Mouse (Mus musculus): ENCODE measurements at regions not wholly inside any gene's neighbourhood (a gene's known extent, or its start where the extent isn't known, plus 50 kb on each side); places are given as distances from the start of the nearest gene placed in this dataset.

GRCm38 (mm10) chr4:89510593-89510992 lies 168.6 kb upstream of the Dmrta1 start:
- 85% methylated on average over 5 of the region's 5 CpGs for whole genome bisulfite sequencing

GRCm38 (mm10) chr4:89509655-89510391 lies 169.4 kb upstream of the Dmrta1 start:
- DNase-seq (ENCODE audit: low spot score) (no peak), ATAC-seq (replicated peaks; ENCODE audit: low FRiP score, low TSS enrichment, low read depth) (no peak)
- no peaks in the 10 kb centered on the region for H3K4me1 ChIP-seq (replicated peaks; ENCODE audit: control insufficient read depth, insufficient read depth, low read length)
- H3K4me2 ChIP-seq (ENCODE audit: low read length): no peak overlapping the region
- H3K9me3 ChIP-seq (ENCODE audit: control insufficient read depth, low read length): no peaks in the 10 kb centered on the region
- WGBS: 82% methylated on average over 13 of the region's 13 CpGs
- H3K4me3 ChIP-seq (ENCODE audit: low read depth, low read length): no peak overlapping the region
- H3K27ac ChIP-seq (ENCODE audit: low read depth): no peak overlapping the region
- no peaks in the 10 kb centered on the region for H3K36me3 ChIP-seq (ENCODE audit: control insufficient read depth, insufficient read depth, low read length)
- no peak overlapping the region for H3K9ac ChIP-seq (ENCODE audit: low read length)
- H3K27me3 ChIP-seq (replicated peaks; ENCODE audit: control insufficient read depth, insufficient read depth, low read length): 0 out of 2 replicates have a peak, but pooled peaks cover 3% of the 10 kb centered on the region

More at GRCm38 (mm10) chr4:89510593-89510992, 168.6 kb upstream of the Dmrta1 start:
- DNase-seq (ENCODE audit: low spot score): no peak
- H3K27ac ChIP-seq (ENCODE audit: low read depth): no peak overlapping the region
- H3K4me2 ChIP-seq (ENCODE audit: low read length): no peak overlapping the region
- H3K27me3 ChIP-seq (replicated peaks; ENCODE audit: control insufficient read depth, insufficient read depth, low read length): 0 out of 2 replicates have a peak, but pooled peaks cover 3% of the 10 kb centered on the region
- no peak for ATAC-seq (replicated peaks; ENCODE audit: low FRiP score, low TSS enrichment, low read depth)
- H3K4me1 ChIP-seq (replicated peaks; ENCODE audit: control insufficient read depth, insufficient read depth, low read length): no peaks in the 10 kb centered on the region
- no peak overlapping the region for H3K9ac ChIP-seq (ENCODE audit: low read length)
- H3K9me3 ChIP-seq (ENCODE audit: control insufficient read depth, low read length): no peaks in the 10 kb centered on the region
- H3K36me3 ChIP-seq (ENCODE audit: control insufficient read depth, insufficient read depth, low read length): no peaks in the 10 kb centered on the region
- no peak overlapping the region for H3K4me3 ChIP-seq (ENCODE audit: low read depth, low read length)

GRCm38 (mm10) chr4:89508103-89508763 lies 171.0 kb upstream of the Dmrta1 start:
- Histone ChIP-seq H3K27ac (ENCODE audit: low read depth) (no peak overlapping the region), H3K27me3 (replicated peaks; ENCODE audit: control insufficient read depth, insufficient read depth, low read length) (0 out of 2 replicates have a peak, but pooled peaks cover 3% of the 10 kb centered on the region), H3K4me3 (ENCODE audit: low read depth, low read length) (no peak overlapping the region), H3K4me1 (replicated peaks; ENCODE audit: control insufficient read depth, insufficient read depth, low read length) (no peaks in the 10 kb centered on the region), H3K36me3 (ENCODE audit: control insufficient read depth, insufficient read depth, low read length) (no peaks in the 10 kb centered on the region), H3K4me2 (ENCODE audit: low read length) (no peak overlapping the region), H3K9ac (ENCODE audit: low read length) (no peak overlapping the region), H3K9me3 (ENCODE audit: control insufficient read depth, low read length) (no peaks in the 10 kb centered on the region)
- WGBS: 17% methylated on average over 6 of the region's 6 CpGs
- no peak for ATAC-seq (replicated peaks; ENCODE audit: low FRiP score, low TSS enrichment, low read depth)
- DNase-seq (ENCODE audit: low spot score): no peak

- Histone ChIP-seq H3K4me3 (ENCODE audit: low read depth, low read length) (no peak overlapping the region), H3K9me3 (ENCODE audit: control insufficient read depth, low read length) (no peaks in the 10 kb centered on the region), H3K4me2 (ENCODE audit: low read length) (no peak overlapping the region), H3K27ac (ENCODE audit: low read depth) (no peak overlapping the region), H3K9ac (ENCODE audit: low read length) (no peak overlapping the region), H3K4me1 (replicated peaks; ENCODE audit: control insufficient read depth, insufficient read depth, low read length) (no peaks in the 10 kb centered on the region), H3K27me3 (replicated peaks; ENCODE audit: control insufficient read depth, insufficient read depth, low read length) (0 out of 2 replicates have a peak, but pooled peaks cover 3% of the 10 kb centered on the region), H3K36me3 (ENCODE audit: control insufficient read depth, insufficient read depth, low read length) (no peaks in the 10 kb centered on the region)
- 15% methylated on average over 6 of the region's 6 CpGs for WGBS
- DNase-seq (ENCODE audit: low spot score): no peak
- no peak for ATAC-seq (replicated peaks; ENCODE audit: low FRiP score, low TSS enrichment, low read depth)
These were observed 173.8 kb upstream of the Dmrta1 start for GRCm38 (mm10) chr4:89505368-89505819.

- Histone ChIP-seq H3K9me3 (ENCODE audit: control insufficient read depth, low read length) (no peaks in the 10 kb centered on the region), H3K4me3 (ENCODE audit: low read depth, low read length) (no peak overlapping the region), H3K27me3 (replicated peaks; ENCODE audit: control insufficient read depth, insufficient read depth, low read length) (no peaks in the 10 kb centered on the region), H3K4me2 (ENCODE audit: low read length) (no peak overlapping the region), H3K4me1 (replicated peaks; ENCODE audit: control insufficient read depth, insufficient read depth, low read length) (no peaks in the 10 kb centered on the region), H3K9ac (ENCODE audit: low read length) (no peak overlapping the region), H3K36me3 (ENCODE audit: control insufficient read depth, insufficient read depth, low read length) (no peaks in the 10 kb centered on the region), H3K27ac (ENCODE audit: low read depth) (no peak overlapping the region)
- no peak for DNase-seq (ENCODE audit: low spot score)
- ATAC-seq (replicated peaks; ENCODE audit: low FRiP score, low TSS enrichment, low read depth): no peak
- 46% methylated on average over 4 of the region's 4 CpGs for WGBS
These were observed 179.0 kb upstream of the Dmrta1 start for GRCm38 (mm10) chr4:89500232-89500631.

GRCm38 (mm10) chr4:89490947-89491346 lies 180.1 kb upstream of the Cdkn2b start:
- no peak overlapping the region for H3K4me2 ChIP-seq (ENCODE audit: low read length)
- H3K36me3 ChIP-seq (ENCODE audit: control insufficient read depth, insufficient read depth, low read length): no peaks in the 10 kb centered on the region
- H3K9ac ChIP-seq (ENCODE audit: low read length): no peak overlapping the region
- no peak overlapping the region for H3K4me3 ChIP-seq (ENCODE audit: low read depth, low read length)
- H3K27me3 ChIP-seq (replicated peaks; ENCODE audit: control insufficient read depth, insufficient read depth, low read length): no peaks in the 10 kb centered on the region
- H3K27ac ChIP-seq (ENCODE audit: low read depth): no peak overlapping the region
- no peaks in the 10 kb centered on the region for H3K9me3 ChIP-seq (ENCODE audit: control insufficient read depth, low read length)
- no peak for ATAC-seq (replicated peaks; ENCODE audit: low FRiP score, low TSS enrichment, low read depth)
- H3K4me1 ChIP-seq (replicated peaks; ENCODE audit: control insufficient read depth, insufficient read depth, low read length): no peaks in the 10 kb centered on the region; the same call in 1 of the 2 replicates
- WGBS: 88% methylated on average over 8 of the region's 8 CpGs
- DNase-seq (ENCODE audit: low spot score): no peak

GRCm38 (mm10) chr4:89487416-89488165 lies 176.8 kb upstream of the Cdkn2b start:
- WGBS: 82% methylated on average over 5 of the region's 5 CpGs
- Histone ChIP-seq H3K27me3 (replicated peaks; ENCODE audit: control insufficient read depth, insufficient read depth, low read length) (no peaks in the 10 kb centered on the region), H3K9me3 (ENCODE audit: control insufficient read depth, low read length) (no peaks in the 10 kb centered on the region), H3K4me1 (replicated peaks; ENCODE audit: control insufficient read depth, insufficient read depth, low read length) (no peaks in the 10 kb centered on the region; the same call in 1 of the 2 replicates), H3K4me2 (ENCODE audit: low read length) (no peak overlapping the region), H3K9ac (ENCODE audit: low read length) (no peak overlapping the region), H3K4me3 (ENCODE audit: low read depth, low read length) (no peak overlapping the region), H3K27ac (ENCODE audit: low read depth) (no peak overlapping the region), H3K36me3 (ENCODE audit: control insufficient read depth, insufficient read depth, low read length) (no peaks in the 10 kb centered on the region)
- ATAC-seq (replicated peaks; ENCODE audit: low FRiP score, low TSS enrichment, low read depth) (no peak), DNase-seq (ENCODE audit: low spot score) (no peak)

GRCm38 (mm10) chr4:89486963-89487362 lies 176.1 kb upstream of the Cdkn2b start:
- Histone ChIP-seq H3K4me3 (ENCODE audit: low read depth, low read length) (no peak overlapping the region), H3K4me2 (ENCODE audit: low read length) (no peak overlapping the region), H3K9me3 (ENCODE audit: control insufficient read depth, low read length) (no peaks in the 10 kb centered on the region), H3K27me3 (replicated peaks; ENCODE audit: control insufficient read depth, insufficient read depth, low read length) (no peaks in the 10 kb centered on the region), H3K4me1 (replicated peaks; ENCODE audit: control insufficient read depth, insufficient read depth, low read length) (no peaks in the 10 kb centered on the region; the same call in 1 of the 2 replicates), H3K36me3 (ENCODE audit: control insufficient read depth, insufficient read depth, low read length) (no peaks in the 10 kb centered on the region), H3K27ac (ENCODE audit: low read depth) (no peak overlapping the region), H3K9ac (ENCODE audit: low read length) (no peak overlapping the region)
- DNase-seq (ENCODE audit: low spot score): no peak
- no peak for ATAC-seq (replicated peaks; ENCODE audit: low FRiP score, low TSS enrichment, low read depth)
- WGBS: 76% methylated on average over 4 of the region's 4 CpGs

All from intestine, embryonic 14.5 days (tissue).